Mouse (Mus musculus) stomach, postnatal 0 days (tissue): ENCODE measurements around the gene Snx9.

Experiments used
- CTCF ChIP-seq: IDR thresholded peaks from 2 replicates; pipeline ENCODE4 v1.5.1; 2016; ENCODE audit warnings: antibody characterized with exemption, low read depth, mild to moderate bottlenecking, moderate library complexity
- EP300 ChIP-seq: optimal IDR thresholded peaks from 2 replicates; pipeline ENCODE3; 2016; ENCODE audit warnings: antibody characterized with exemption

GRCm38 (mm10) chr17:5863745-5864144, 22.6 kb downstream of the Snx9 start:
- TF ChIP-seq CTCF (no peak), EP300 (no peak)
